Comparison of ENCODE assay signal across 15 mouse cellular contexts in genomic region chr5:125313991-125314390, GRCm38 (mm10). TPM values are rescaled to one million over a fixed set of nuclear protein-coding genes. Genes with fewer than 3 reads are reported as not detected.
DNase-seq lines count a peak whose midpoint lies in the region; ATAC-seq and TF ChIP-seq lines count a peak whose summit lies in the region.
"Had no signal": no experiment of that assay in that cellular context is flagged by ENCODE, and none has a peak within 500 bp of the region (broad histone marks: within the 10 kb centered on the region; RNA-seq: fewer than 3 reads in every experiment).

No protein-coding gene starts in this region.

- no peak for TF ChIP-seq CTCF in bone marrow macrophage, adult 2 months (IDR thresholded peaks at IDR 0.05; ENCODE audit: low read depth, low read length)

- no peak for ATAC-seq in kidney, embryonic 15.5 days (replicated peaks; ENCODE audit: low FRiP score)
- ATAC-seq in kidney, embryonic 16.5 days (ENCODE audit: low FRiP score, low TSS enrichment): no peak
- ATAC-seq in liver, embryonic 13.5 days (ENCODE audit: low read depth): no peak
- ATAC-seq in hindbrain, embryonic 11.5 days (ENCODE audit: low FRiP score): no peak

- no peak for DNase-seq in liver, embryonic 13.5 days
- no peak for DNase-seq in liver
- peak; percentile 28 to 52 for DNase-seq in layer of hippocampus, postnatal 14 days (ENCODE audit: low spot score in 2 of 2)
- no peak for DNase-seq in hindbrain, embryonic 11.5 days (ENCODE audit: low spot score)

- peaks cover 52% of the 10 kb centered on the region for H3K4me1 ChIP-seq in kidney, embryonic 15.5 days
- peaks cover 31% of the 10 kb centered on the region for H3K4me1 ChIP-seq in kidney, embryonic 16.5 days (ENCODE audit: insufficient read depth, low read length)
- H3K4me1 ChIP-seq in liver, embryonic 13.5 days (replicated peaks): peaks cover 85% of the 10 kb centered on the region
- H3K4me1 ChIP-seq in bone marrow macrophage, adult 2 months (ENCODE audit: control insufficient read depth, insufficient read depth, low read length): peaks cover 41% of the 10 kb centered on the region
- H3K4me1 ChIP-seq in hindbrain, embryonic 11.5 days (replicated peaks; ENCODE audit: control insufficient read depth, insufficient read depth, low read length): no peaks in the 10 kb centered on the region
- H3K4me1 ChIP-seq: hindbrain, embryonic 12.5 days; midbrain, embryonic 12.5 days had no signal

- no peak overlapping the region for H3K9ac ChIP-seq in kidney, embryonic 15.5 days
- H3K9ac ChIP-seq in kidney, embryonic 16.5 days (replicated peaks; ENCODE audit: low read length): no peak overlapping the region
- no peak overlapping the region for H3K9ac ChIP-seq in liver, embryonic 13.5 days
- H3K9ac ChIP-seq in hindbrain, embryonic 11.5 days (ENCODE audit: low read depth, low read length): no peak overlapping the region
- H3K9ac ChIP-seq: heart, embryonic 15.5 days; hindbrain, embryonic 12.5 days; intestine, embryonic 15.5 days; limb, embryonic 13.5 days; midbrain, embryonic 12.5 days had no signal

- WGBS in kidney, embryonic 15.5 days: 73% methylated on average over 11 of the region's 11 CpGs
- 75% methylated on average over 11 of the region's 11 CpGs for WGBS in kidney, embryonic 16.5 days
- 64% methylated on average over 11 of the region's 11 CpGs for WGBS in liver, embryonic 13.5 days (ENCODE audit: insufficient replicate concordance)
- WGBS in hindbrain, embryonic 11.5 days: 88% methylated on average over 11 of the region's 11 CpGs

- no peaks in the 10 kb centered on the region for H3K9me3 ChIP-seq in kidney, embryonic 15.5 days (replicated peaks)
- no peaks in the 10 kb centered on the region for H3K9me3 ChIP-seq in kidney, embryonic 16.5 days (ENCODE audit: low read length)
- no peaks in the 10 kb centered on the region for H3K9me3 ChIP-seq in liver, embryonic 13.5 days (replicated peaks)
- no peaks in the 10 kb centered on the region for H3K9me3 ChIP-seq in hindbrain, embryonic 11.5 days (ENCODE audit: control insufficient read depth, low read length)
- H3K9me3 ChIP-seq: G1E; heart, embryonic 15.5 days; hindbrain, embryonic 12.5 days; intestine, embryonic 15.5 days; limb, embryonic 13.5 days; megakaryocyte, embryonic 14.5 days; midbrain, embryonic 12.5 days had no signal

- no peak overlapping the region for H3K4me3 ChIP-seq in kidney, embryonic 15.5 days (replicated peaks)
- no peak overlapping the region for H3K4me3 ChIP-seq in kidney, embryonic 16.5 days (ENCODE audit: low read length)
- no peak overlapping the region for H3K4me3 ChIP-seq in liver, embryonic 13.5 days (replicated peaks)
- H3K4me3 ChIP-seq in bone marrow macrophage, adult 2 months (ENCODE audit: insufficient read depth, low read length): no peak overlapping the region
- H3K4me3 ChIP-seq in hindbrain, embryonic 11.5 days (ENCODE audit: low read depth, low read length): no peak overlapping the region
- H3K4me3 ChIP-seq: erythroblast, embryonic 14.5 days; heart, embryonic 15.5 days; hindbrain, embryonic 12.5 days; intestine, embryonic 15.5 days; limb, embryonic 13.5 days; midbrain, embryonic 12.5 days had no signal

- H3K27me3 ChIP-seq in kidney, embryonic 15.5 days: no peaks in the 10 kb centered on the region
- H3K27me3 ChIP-seq in kidney, embryonic 16.5 days (ENCODE audit: insufficient read depth, low read length): no peaks in the 10 kb centered on the region
- H3K27me3 ChIP-seq in liver, embryonic 13.5 days: no peaks in the 10 kb centered on the region
- H3K27me3 ChIP-seq in hindbrain, embryonic 11.5 days (ENCODE audit: control insufficient read depth, insufficient read depth, low read length): no peaks in the 10 kb centered on the region
- H3K27me3 ChIP-seq: heart, embryonic 15.5 days; hindbrain, embryonic 12.5 days; intestine, embryonic 15.5 days; limb, embryonic 13.5 days; megakaryocyte, embryonic 14.5 days; midbrain, embryonic 12.5 days had no signal

- TF ChIP-seq POLR2A in bone marrow macrophage, adult 2 months (IDR thresholded peaks at IDR 0.05; ENCODE audit: borderline replicate concordance, low read depth, low read length): no peak

- H3K27ac ChIP-seq in kidney, embryonic 15.5 days: peak overlapping the region; percentile 54; the same call in 1 of the 2 replicates
- no peak overlapping the region for H3K27ac ChIP-seq in kidney, embryonic 16.5 days (ENCODE audit: low read length)
- H3K27ac ChIP-seq in liver, embryonic 13.5 days: peak overlapping the region; percentile 21; the same call in 1 of the 2 replicates
- H3K27ac ChIP-seq in bone marrow macrophage, adult 2 months (ENCODE audit: insufficient read depth, low read depth, low read length): 0 out of 2 replicates have a peak overlapping the region, but pooled peaks have one; percentile 16
- H3K27ac ChIP-seq in hindbrain, embryonic 11.5 days (ENCODE audit: low read depth, low read length): no peak overlapping the region
- H3K27ac ChIP-seq: heart, embryonic 15.5 days; hindbrain, embryonic 12.5 days; intestine, embryonic 15.5 days; limb, embryonic 13.5 days; midbrain, embryonic 12.5 days had no signal

- H3K4me2 ChIP-seq in kidney, embryonic 15.5 days: no peak overlapping the region
- no peak overlapping the region for H3K4me2 ChIP-seq in kidney, embryonic 16.5 days (replicated peaks; ENCODE audit: low read depth, low read length)
- H3K4me2 ChIP-seq in liver, embryonic 13.5 days: no peak overlapping the region
- H3K4me2 ChIP-seq in hindbrain, embryonic 11.5 days (replicated peaks; ENCODE audit: low read depth, low read length): no peak overlapping the region
- H3K4me2 ChIP-seq: heart, embryonic 15.5 days; hindbrain, embryonic 12.5 days; intestine, embryonic 15.5 days; limb, embryonic 13.5 days; midbrain, embryonic 12.5 days had no signal

- H3K36me3 ChIP-seq in kidney, embryonic 15.5 days: no peaks in the 10 kb centered on the region
- H3K36me3 ChIP-seq in kidney, embryonic 16.5 days (ENCODE audit: insufficient read depth, low read length): no peaks in the 10 kb centered on the region
- H3K36me3 ChIP-seq in liver, embryonic 13.5 days: peaks cover 10% of the 10 kb centered on the region
- H3K36me3 ChIP-seq in hindbrain, embryonic 11.5 days (ENCODE audit: control insufficient read depth, insufficient read depth, low read length): no peaks in the 10 kb centered on the region
- H3K36me3 ChIP-seq: heart, embryonic 15.5 days; hindbrain, embryonic 12.5 days; intestine, embryonic 15.5 days; midbrain, embryonic 12.5 days had no signal

RNA-seq across cellular contexts. Expression of gene Scarb1, which starts 26.9 kb away (rescaled TPM):
- 67.6 and 97.9 TPM in 2 replicates for polyA plus RNA-seq in kidney, embryonic 15.5 days (2015; fragmentation: Nextera tagmentation; extraction: Ambion mirVana)
- polyA plus RNA-seq in kidney, embryonic 16.5 days (2015; fragmentation: Nextera tagmentation; extraction: Ambion mirVana): 91.8 and 103 TPM in 2 replicates
- polyA plus RNA-seq in liver, embryonic 13.5 days (2015; fragmentation: Nextera tagmentation; extraction: Ambion mirVana): 66.1 and 76.3 TPM in 2 replicates
- 101 and 120 TPM in 2 replicates for polyA plus RNA-seq in bone marrow macrophage, adult 2 months (2012; ENCODE audit: insufficient read depth, insufficient read length, missing spikeins)
- total RNA-seq in layer of hippocampus, postnatal 14 days (2021): 10 to 100 TPM; 46.1 to 54.3 TPM
- 20.4 and 22.6 TPM in 2 replicates for polyA plus RNA-seq in hindbrain, embryonic 11.5 days (2014; fragmentation: Nextera tagmentation; extraction: Ambion mirVana)

Comparison
In these comparisons a context has a peak if more than half of its experiments do, and no peak if none do; other contexts are left out.
1. H3K27ac ChIP-seq: peak in kidney, embryonic 15.5 days (single experiment), liver, embryonic 13.5 days (single experiment) and bone marrow macrophage, adult 2 months (single experiment); none in kidney, embryonic 16.5 days (single experiment) and hindbrain, embryonic 11.5 days (single experiment).
2. DNase-seq: peak in layer of hippocampus, postnatal 14 days (2 of 2); none in liver, embryonic 13.5 days (single experiment), liver (single experiment) and hindbrain, embryonic 11.5 days (single experiment).